8 mouse cellular contexts compared by ENCODE assay signal in genomic region chr14:74948014-74948396, GRCm38 (mm10). TPM values are rescaled to one million over a fixed set of nuclear protein-coding genes. Genes with fewer than 3 reads are reported as not detected.
DNase-seq lines count a peak whose midpoint lies in the region; ATAC-seq lines count a peak whose summit lies in the region.

No protein-coding gene starts in this region.

- DNase-seq in kidney, adult 8-10 months, result no peak
- no peak for DNase-seq in hindbrain, embryonic 14.5 days (ENCODE audit: low spot score)
- no peak for DNase-seq in midbrain, embryonic 14.5 days
- no peak for DNase-seq in right cerebral cortex, postnatal 36 days (ENCODE audit: low spot score in 2 of 2)
- no peak for DNase-seq in embryo, embryonic 9.5 days (ENCODE audit: extremely low spot score)
- no peak for DNase-seq in layer of hippocampus, postnatal 10 days (ENCODE audit: low spot score in 2 of 2)

- peak overlapping the region; percentile 93 for H3K9ac ChIP-seq in kidney, embryonic 16.5 days (replicated peaks; ENCODE audit: low read length)
- H3K9ac ChIP-seq in hindbrain, embryonic 14.5 days, result peak overlapping the region; percentile 88
- H3K9ac ChIP-seq in midbrain, embryonic 14.5 days (replicated peaks; ENCODE audit: low read length), result peak overlapping the region; percentile 92

- WGBS in kidney, embryonic 16.5 days, result 24% methylated on average over 13 of the region's 13 CpGs
- WGBS in hindbrain, embryonic 14.5 days, result 26% methylated on average over 13 of the region's 13 CpGs
- WGBS in midbrain, embryonic 14.5 days, result 30% methylated on average over 13 of the region's 13 CpGs

- H3K4me2 ChIP-seq in kidney, embryonic 16.5 days (replicated peaks; ENCODE audit: low read depth, low read length), result peak overlapping the region; percentile 62
- peak overlapping the region; percentile 76 for H3K4me2 ChIP-seq in hindbrain, embryonic 14.5 days (replicated peaks)
- H3K4me2 ChIP-seq in midbrain, embryonic 14.5 days (ENCODE audit: low read length), result peak overlapping the region; percentile 71

- ATAC-seq in kidney, embryonic 16.5 days (ENCODE audit: low FRiP score, low TSS enrichment), result no peak
- peak; percentile 4; the same call in 1 of the 2 replicates for ATAC-seq in common myeloid progenitor, adult 5-6 weeks (replicated peaks; ENCODE audit: low read depth, poor library complexity, severe bottlenecking)
- ATAC-seq in hindbrain, embryonic 14.5 days (ENCODE audit: low FRiP score), result peak; percentile 21; the same call in 1 of the 2 replicates
- no peak for ATAC-seq in midbrain, embryonic 14.5 days (ENCODE audit: low FRiP score, low TSS enrichment)

- no peaks in the 10 kb centered on the region for H3K9me3 ChIP-seq in kidney, embryonic 16.5 days (ENCODE audit: low read length)
- no peaks in the 10 kb centered on the region for H3K9me3 ChIP-seq in hindbrain, embryonic 14.5 days (ENCODE audit: control insufficient read depth, low read length)
- no peaks in the 10 kb centered on the region for H3K9me3 ChIP-seq in midbrain, embryonic 14.5 days (ENCODE audit: control insufficient read depth, low read length)

- no peaks in the 10 kb centered on the region for H3K27me3 ChIP-seq in kidney, embryonic 16.5 days (ENCODE audit: insufficient read depth, low read length)
- H3K27me3 ChIP-seq in hindbrain, embryonic 14.5 days (ENCODE audit: control insufficient read depth, insufficient read depth, low read length), result no peaks in the 10 kb centered on the region
- H3K27me3 ChIP-seq in midbrain, embryonic 14.5 days (ENCODE audit: control insufficient read depth, insufficient read depth, low read length), result no peaks in the 10 kb centered on the region

- peak overlapping the region; percentile 95 for H3K27ac ChIP-seq in kidney, embryonic 16.5 days (ENCODE audit: low read length)
- peak overlapping the region; percentile 91 for H3K27ac ChIP-seq in hindbrain, embryonic 14.5 days
- peak overlapping the region; percentile 89 for H3K27ac ChIP-seq in midbrain, embryonic 14.5 days (replicated peaks; ENCODE audit: low read depth, low read length)

- peak overlapping the region; percentile 94 for H3K4me3 ChIP-seq in kidney, embryonic 16.5 days (ENCODE audit: low read length)
- peak overlapping the region; percentile 70 for H3K4me3 ChIP-seq in hindbrain, embryonic 14.5 days (replicated peaks; ENCODE audit: low read length)
- peak overlapping the region; percentile 88 for H3K4me3 ChIP-seq in midbrain, embryonic 14.5 days (replicated peaks; ENCODE audit: low read depth, low read length)

- peaks cover 30% of the 10 kb centered on the region for H3K4me1 ChIP-seq in kidney, embryonic 16.5 days (ENCODE audit: insufficient read depth, low read length)
- peaks cover 21% of the 10 kb centered on the region for H3K4me1 ChIP-seq in hindbrain, embryonic 14.5 days (replicated peaks; ENCODE audit: control insufficient read depth, insufficient read depth, low read length)
- H3K4me1 ChIP-seq in midbrain, embryonic 14.5 days (ENCODE audit: control insufficient read depth, insufficient read depth, low read length), result peaks cover 24% of the 10 kb centered on the region

- H3K36me3 ChIP-seq in kidney, embryonic 16.5 days (ENCODE audit: insufficient read depth, low read length), result no peaks in the 10 kb centered on the region
- H3K36me3 ChIP-seq in hindbrain, embryonic 14.5 days (replicated peaks; ENCODE audit: control insufficient read depth, insufficient read depth), result no peaks in the 10 kb centered on the region
- H3K36me3 ChIP-seq in midbrain, embryonic 14.5 days (ENCODE audit: control insufficient read depth, insufficient read depth, low read length), result no peaks in the 10 kb centered on the region

RNA-seq across cellular contexts. Expression of gene Lrch1, which starts 0.3 kb away (rescaled TPM):
- 18.3 and 24.5 TPM in 2 replicates for polyA plus RNA-seq in kidney, embryonic 16.5 days (2015; fragmentation: Nextera tagmentation; extraction: Ambion mirVana)
- 15.9 and 16.8 TPM in 2 replicates for total RNA-seq in common myeloid progenitor, adult 5-6 weeks (2017)
- polyA plus RNA-seq in hindbrain, embryonic 14.5 days (2014; fragmentation: Nextera tagmentation; extraction: Ambion mirVana), result 16.7 and 22.0 TPM in 2 replicates
- polyA plus RNA-seq in midbrain, embryonic 14.5 days (2014; fragmentation: Nextera tagmentation; extraction: Ambion mirVana), result 14.3 and 19.4 TPM in 2 replicates
- total RNA-seq in layer of hippocampus, postnatal 10 days (2021), result 10 to 100 TPM; 33.8 to 35.5 TPM

Comparison
In these comparisons a context has a peak if more than half of its experiments do, and no peak if none do; other contexts are left out.
1. ATAC-seq: peak in common myeloid progenitor, adult 5-6 weeks (single experiment) and hindbrain, embryonic 14.5 days (single experiment); none in kidney, embryonic 16.5 days (single experiment) and midbrain, embryonic 14.5 days (single experiment).
2. Peak in every context shown above with its lines, with median percentiles within 50 percentile points of each other: H3K27ac ChIP-seq, H3K4me2 ChIP-seq, H3K4me3 ChIP-seq and H3K9ac ChIP-seq.